Mouse (Mus musculus): ENCODE data around the gene Dnah11. TPM values are rescaled to one million over a fixed set of nuclear protein-coding genes. Genes with fewer than 3 reads are reported as not detected.
A peak's percentile ranks its signal among the peaks of the same experiment; 100 is the strongest.

The Dnah11 gene
- 0.03 TPM in 1 of 2 replicates, not detected in the other for polyA plus RNA-seq (2014; fragmentation: Nextera tagmentation; extraction: Ambion mirVana)

- peak within 1 kb of the TSS; percentile 38; the same call in 1 of the 2 replicates for H3K9ac ChIP-seq (ENCODE audit: low read length)
These were observed at the start of gene Dnah11 for GRCm38 (mm10) chr12:118198386-118199093. Gene Dnah11 (minus strand): TSS chr12:118199043.

DNA sequence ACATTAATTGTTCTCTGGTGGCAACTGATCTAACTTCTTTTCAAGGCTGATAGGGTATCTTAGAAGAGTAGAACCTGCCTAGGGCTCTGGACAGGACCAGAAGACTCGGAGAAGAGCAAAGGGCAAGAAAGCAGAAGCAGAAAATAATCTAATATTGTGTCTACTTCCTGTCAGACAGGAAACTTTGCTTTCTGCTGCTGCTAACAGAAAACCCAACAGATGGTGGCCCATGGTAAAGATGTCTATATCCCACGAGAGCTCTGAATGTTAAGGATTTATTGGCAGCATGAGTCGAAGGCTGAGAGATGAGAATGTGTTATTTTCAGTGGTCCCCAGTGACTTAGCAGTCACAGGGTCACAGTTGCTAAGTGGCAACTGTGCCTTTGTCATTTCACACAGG, 22.3 kb upstream of the Dnah11 start:
- 57% methylated on average over 3 of the region's 3 CpGs for WGBS
- Histone ChIP-seq H3K4me1 (ENCODE audit: control insufficient read depth in 2 of 2, insufficient read depth in 2 of 2, low read length in 2 of 2) (no peaks in the 10 kb centered on the region), H3K9me3 (ENCODE audit: control insufficient read depth, low read length) (no peaks in the 10 kb centered on the region), H3K4me2 (ENCODE audit: low read length) (no peak overlapping the region), H3K27me3 (ENCODE audit: control insufficient read depth, insufficient read depth, low read length) (no peaks in the 10 kb centered on the region), H3K36me3 (ENCODE audit: control insufficient read depth, insufficient read depth, low read length) (no peaks in the 10 kb centered on the region), H3K27ac (replicated peaks in 1 of 2; ENCODE audit: control insufficient read depth in 1 of 2, insufficient read depth in 1 of 2, low read depth in 2 of 2, low read length in 2 of 2) (no peak overlapping the region), H3K4me3 (ENCODE audit: control insufficient read depth in 1 of 2, insufficient read depth in 1 of 2, low read depth in 1 of 2, low read length in 2 of 2) (no peak overlapping the region), H3K9ac (ENCODE audit: low read length) (no peak overlapping the region)
- ATAC-seq (ENCODE audit: insufficient number of reproducible peaks, insufficient read depth, low FRiP score, low read depth): no peak

More at GRCm38 (mm10) chr12:118198386-118199093, at the start of gene Dnah11:
- H3K9me3 ChIP-seq (ENCODE audit: control insufficient read depth, low read length): no peaks in the 10 kb centered on the region
- no peaks in the 10 kb centered on the region for H3K4me1 ChIP-seq (ENCODE audit: control insufficient read depth in 2 of 2, insufficient read depth in 2 of 2, low read length in 2 of 2)
- peaks cover 37% of the 10 kb centered on the region for H3K27me3 ChIP-seq (ENCODE audit: control insufficient read depth, insufficient read depth, low read length)
- no peaks in the 10 kb centered on the region for H3K36me3 ChIP-seq (ENCODE audit: control insufficient read depth, insufficient read depth, low read length)
- WGBS: under 1% methylated on average over 47 of the region's 47 CpGs
- H3K27ac ChIP-seq (replicated peaks in 1 of 2; ENCODE audit: control insufficient read depth in 1 of 2, insufficient read depth in 1 of 2, low read depth in 2 of 2, low read length in 2 of 2): no peak within 1 kb of the TSS
- peak within 1 kb of the TSS; percentile 51 to 66 for H3K4me3 ChIP-seq (ENCODE audit: control insufficient read depth in 1 of 2, insufficient read depth in 1 of 2, low read depth in 1 of 2, low read length in 2 of 2)
- H3K4me2 ChIP-seq (ENCODE audit: low read length): peak within 1 kb of the TSS; percentile 86
- ATAC-seq (ENCODE audit: insufficient number of reproducible peaks, insufficient read depth, low FRiP score, low read depth): peak; percentile 83

DNA sequence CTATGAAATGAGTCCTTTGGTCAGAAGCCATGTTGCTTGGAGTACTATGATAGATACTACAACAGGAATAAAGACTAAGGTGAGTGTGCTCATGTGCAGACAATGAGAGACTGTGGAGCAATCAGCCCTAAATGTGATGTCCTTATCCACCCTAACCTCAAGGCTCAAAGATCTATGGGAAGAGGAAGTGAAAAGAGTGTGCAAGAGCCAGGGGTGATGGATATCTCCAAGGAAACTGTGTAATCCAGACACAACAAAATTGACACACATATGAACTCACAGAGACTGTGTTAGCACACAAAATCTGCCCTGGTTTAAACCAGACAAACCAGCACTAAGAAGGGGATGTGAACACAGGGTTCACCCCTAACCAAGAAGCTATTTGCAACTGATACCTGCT, 21.2 kb upstream of the Dnah11 start:
- ATAC-seq (ENCODE audit: insufficient number of reproducible peaks, insufficient read depth, low FRiP score, low read depth): no peak
- Histone ChIP-seq H3K4me2 (ENCODE audit: low read length) (no peak overlapping the region), H3K4me1 (ENCODE audit: control insufficient read depth in 2 of 2, insufficient read depth in 2 of 2, low read length in 2 of 2) (no peaks in the 10 kb centered on the region), H3K4me3 (ENCODE audit: control insufficient read depth in 1 of 2, insufficient read depth in 1 of 2, low read depth in 1 of 2, low read length in 2 of 2) (no peak overlapping the region), H3K27ac (replicated peaks in 1 of 2; ENCODE audit: control insufficient read depth in 1 of 2, insufficient read depth in 1 of 2, low read depth in 2 of 2, low read length in 2 of 2) (no peak overlapping the region), H3K9ac (ENCODE audit: low read length) (no peak overlapping the region), H3K9me3 (ENCODE audit: control insufficient read depth, low read length) (no peaks in the 10 kb centered on the region), H3K36me3 (ENCODE audit: control insufficient read depth, insufficient read depth, low read length) (no peaks in the 10 kb centered on the region), H3K27me3 (ENCODE audit: control insufficient read depth, insufficient read depth, low read length) (no peaks in the 10 kb centered on the region)

DNA sequence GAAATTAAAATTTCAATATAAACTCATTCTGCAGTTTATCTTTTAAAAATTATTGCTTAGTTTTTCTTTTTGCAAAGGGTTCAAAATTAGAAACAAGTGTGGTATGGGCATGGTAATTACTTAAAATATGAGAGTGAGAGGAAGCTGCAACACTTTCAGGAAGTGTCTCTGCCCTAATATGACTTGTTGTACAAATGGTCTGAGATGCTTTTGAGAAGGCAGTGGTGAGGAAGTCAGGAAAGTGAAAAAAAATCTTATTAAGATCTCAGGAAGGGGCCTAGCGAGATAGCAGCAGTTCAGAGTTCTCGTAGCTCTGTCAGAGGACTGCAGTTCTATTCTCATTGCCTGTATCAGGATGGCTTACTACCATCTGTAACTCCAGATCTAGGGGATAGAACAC, 13.3 kb upstream of the Dnah11 start:
- WGBS: 72% methylated on average over 2 of the region's 2 CpGs
- H3K4me3 ChIP-seq (ENCODE audit: control insufficient read depth in 1 of 2, insufficient read depth in 1 of 2, low read depth in 1 of 2, low read length in 2 of 2): no peak overlapping the region

DNA sequence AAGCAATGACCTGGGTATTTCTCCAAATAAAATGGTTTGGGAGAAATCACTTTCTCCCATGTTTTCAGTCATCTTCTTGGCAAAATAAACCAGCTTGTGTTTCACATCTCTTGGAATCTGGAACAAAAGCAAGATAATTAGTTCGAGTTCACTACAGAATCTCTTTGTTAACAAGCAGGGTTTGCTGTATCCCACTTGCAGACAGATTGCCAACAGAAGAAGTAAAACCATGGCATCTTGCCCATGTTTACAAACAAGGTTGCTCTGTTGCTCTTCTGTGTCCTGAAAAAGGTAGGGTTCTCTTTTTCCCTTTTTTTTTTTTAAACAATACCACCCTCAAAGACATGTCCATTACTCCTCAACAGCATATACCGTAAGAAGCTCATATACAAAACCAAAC, 2.3 kb downstream of the Dnah11 start:
- no peak for ATAC-seq (ENCODE audit: insufficient number of reproducible peaks, insufficient read depth, low FRiP score, low read depth)

More for the DNA sequence above, 13.3 kb upstream of the Dnah11 start:
- Histone ChIP-seq H3K27me3 (ENCODE audit: control insufficient read depth, insufficient read depth, low read length) (no peaks in the 10 kb centered on the region), H3K4me1 (ENCODE audit: control insufficient read depth in 2 of 2, insufficient read depth in 2 of 2, low read length in 2 of 2) (no peaks in the 10 kb centered on the region), H3K9me3 (ENCODE audit: control insufficient read depth, low read length) (no peaks in the 10 kb centered on the region), H3K4me2 (ENCODE audit: low read length) (no peak overlapping the region), H3K36me3 (ENCODE audit: control insufficient read depth, insufficient read depth, low read length) (no peaks in the 10 kb centered on the region), H3K27ac (replicated peaks in 1 of 2; ENCODE audit: control insufficient read depth in 1 of 2, insufficient read depth in 1 of 2, low read depth in 2 of 2, low read length in 2 of 2) (no peak overlapping the region), H3K9ac (ENCODE audit: low read length) (no peak overlapping the region)
- no peak for ATAC-seq (ENCODE audit: insufficient number of reproducible peaks, insufficient read depth, low FRiP score, low read depth)

DNA sequence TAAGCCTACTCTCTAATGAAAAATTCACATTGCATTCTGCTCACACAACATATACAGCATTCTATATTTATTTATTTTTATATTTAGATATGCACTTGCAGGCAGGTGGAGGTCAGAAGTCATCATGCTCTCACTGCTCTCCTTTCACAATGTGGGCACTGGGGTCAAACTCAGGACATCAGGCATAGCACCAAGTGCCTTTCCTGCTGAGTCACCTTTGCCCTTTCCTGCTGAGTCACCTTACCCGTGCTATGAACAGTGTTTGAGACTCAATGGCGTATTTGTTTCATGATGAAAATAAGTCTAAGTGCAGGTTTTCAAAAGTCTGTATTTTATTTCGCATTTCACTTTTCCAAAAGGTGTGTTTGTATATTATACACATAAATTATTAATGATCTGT, 9.3 kb downstream of the Dnah11 start:
- no peaks in the 10 kb centered on the region for H3K27me3 ChIP-seq (ENCODE audit: control insufficient read depth, insufficient read depth, low read length)
- ATAC-seq (ENCODE audit: insufficient number of reproducible peaks, insufficient read depth, low FRiP score, low read depth): no peak
- no peak overlapping the region for H3K27ac ChIP-seq (replicated peaks in 1 of 2; ENCODE audit: control insufficient read depth in 1 of 2, insufficient read depth in 1 of 2, low read depth in 2 of 2, low read length in 2 of 2)
- H3K4me3 ChIP-seq (ENCODE audit: control insufficient read depth in 1 of 2, insufficient read depth in 1 of 2, low read depth in 1 of 2, low read length in 2 of 2): no peak overlapping the region
- peaks cover 0 to 2% of the 10 kb centered on the region in 2 experiments; a peak in 1 of 4 replicates for H3K4me1 ChIP-seq (ENCODE audit: control insufficient read depth in 2 of 2, insufficient read depth in 2 of 2, low read length in 2 of 2)
- WGBS: 74% methylated on average over 3 of the region's 3 CpGs
- no peak overlapping the region for H3K9ac ChIP-seq (ENCODE audit: low read length)
- H3K9me3 ChIP-seq (ENCODE audit: control insufficient read depth, low read length): no peaks in the 10 kb centered on the region
- H3K36me3 ChIP-seq (ENCODE audit: control insufficient read depth, insufficient read depth, low read length): no peaks in the 10 kb centered on the region
- H3K4me2 ChIP-seq (ENCODE audit: low read length): no peak overlapping the region

More for the DNA sequence above, 2.3 kb downstream of the Dnah11 start:
- WGBS: 59% methylated on average over 2 of the region's 2 CpGs
- Histone ChIP-seq H3K9ac (ENCODE audit: low read length) (no peak overlapping the region), H3K4me2 (ENCODE audit: low read length) (no peak overlapping the region), H3K27me3 (ENCODE audit: control insufficient read depth, insufficient read depth, low read length) (peaks cover 37% of the 10 kb centered on the region), H3K36me3 (ENCODE audit: control insufficient read depth, insufficient read depth, low read length) (no peaks in the 10 kb centered on the region), H3K4me3 (ENCODE audit: control insufficient read depth in 1 of 2, insufficient read depth in 1 of 2, low read depth in 1 of 2, low read length in 2 of 2) (no peak overlapping the region), H3K4me1 (ENCODE audit: control insufficient read depth in 2 of 2, insufficient read depth in 2 of 2, low read length in 2 of 2) (no peaks in the 10 kb centered on the region), H3K9me3 (ENCODE audit: control insufficient read depth, low read length) (no peaks in the 10 kb centered on the region), H3K27ac (replicated peaks in 1 of 2; ENCODE audit: control insufficient read depth in 1 of 2, insufficient read depth in 1 of 2, low read depth in 2 of 2, low read length in 2 of 2) (no peak overlapping the region)

GRCm38 (mm10) chr12:118187663-118188062, 11.2 kb downstream of the Dnah11 start:
- Histone ChIP-seq H3K9me3 (ENCODE audit: control insufficient read depth, low read length) (no peaks in the 10 kb centered on the region), H3K36me3 (ENCODE audit: control insufficient read depth, insufficient read depth, low read length) (no peaks in the 10 kb centered on the region), H3K9ac (ENCODE audit: low read length) (no peak overlapping the region), H3K4me1 (ENCODE audit: control insufficient read depth in 2 of 2, insufficient read depth in 2 of 2, low read length in 2 of 2) (peaks cover 0 to 2% of the 10 kb centered on the region in 2 experiments; a peak in 1 of 4 replicates), H3K27me3 (ENCODE audit: control insufficient read depth, insufficient read depth, low read length) (no peaks in the 10 kb centered on the region), H3K4me3 (ENCODE audit: control insufficient read depth in 1 of 2, insufficient read depth in 1 of 2, low read depth in 1 of 2, low read length in 2 of 2) (no peak overlapping the region), H3K27ac (replicated peaks in 1 of 2; ENCODE audit: control insufficient read depth in 1 of 2, insufficient read depth in 1 of 2, low read depth in 2 of 2, low read length in 2 of 2) (no peak overlapping the region), H3K4me2 (ENCODE audit: low read length) (no peak overlapping the region)
- no peak for ATAC-seq (ENCODE audit: insufficient number of reproducible peaks, insufficient read depth, low FRiP score, low read depth)
- WGBS: 32% methylated on average over 2 of the region's 2 CpGs

All from heart, embryonic 14.5 days (tissue).